13 mouse cellular contexts compared by ENCODE assay signal in the genomic region with DNA sequence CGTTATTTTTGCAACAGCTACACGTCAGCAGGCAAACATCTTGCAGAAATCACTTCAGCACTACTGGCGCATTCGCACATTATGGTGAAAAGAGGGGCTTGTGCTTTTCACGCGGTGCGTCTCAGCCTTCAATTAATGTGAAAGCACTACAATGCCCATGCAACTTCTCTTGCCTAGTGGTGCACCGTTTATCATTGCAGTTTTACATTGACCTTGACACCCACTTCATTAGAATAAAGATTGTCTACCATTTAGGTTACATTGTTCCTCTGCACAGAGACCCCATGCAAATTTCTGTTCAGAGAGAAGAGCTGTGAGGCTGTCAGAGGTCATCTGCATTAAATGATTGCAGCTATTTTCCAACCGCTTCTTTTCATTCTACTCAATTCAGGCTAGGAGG.
A peak's percentile ranks its signal among the peaks of the same experiment; 100 is the strongest.
DNase-seq lines count a peak whose midpoint lies in the region; ATAC-seq and TF ChIP-seq lines count a peak whose summit lies in the region.
"Had no signal": no experiment of that assay in that cellular context is flagged by ENCODE, and none has a peak within 500 bp of the region (broad histone marks: within the 10 kb centered on the region; RNA-seq: fewer than 3 reads in every experiment).

No protein-coding gene starts in this region.

- H3K4me2 ChIP-seq in hindbrain, embryonic 11.5 days (replicated peaks; ENCODE audit: low read depth, low read length): no peak overlapping the region
- H3K4me2 ChIP-seq in hindbrain, postnatal 0 days (ENCODE audit: low read depth, low read length): no peak overlapping the region
- H3K4me2 ChIP-seq in forebrain, embryonic 12.5 days: peak overlapping the region; percentile 33
- H3K4me2 ChIP-seq in limb, embryonic 11.5 days (ENCODE audit: low read depth, severe bottlenecking): 0 out of 2 replicates have a peak overlapping the region, but pooled peaks have one; percentile 4
- H3K4me2 ChIP-seq: limb, embryonic 15.5 days had no signal

- no peak overlapping the region for H3K9ac ChIP-seq in hindbrain, embryonic 11.5 days (ENCODE audit: low read depth, low read length)
- no peak overlapping the region for H3K9ac ChIP-seq in hindbrain, postnatal 0 days (replicated peaks; ENCODE audit: low read length)
- no peak overlapping the region for H3K9ac ChIP-seq in forebrain, embryonic 12.5 days
- no peak overlapping the region for H3K9ac ChIP-seq in limb, embryonic 11.5 days (ENCODE audit: low read length)
- H3K9ac ChIP-seq: limb, embryonic 15.5 days had no signal

- DNase-seq in hindbrain, embryonic 11.5 days (ENCODE audit: low spot score): peak; percentile 63
- DNase-seq in hindbrain, postnatal 0 days (ENCODE audit: low spot score): no peak
- peak; percentile 38 for DNase-seq in limb, embryonic 11.5 days (ENCODE audit: low spot score)
- DNase-seq in retina, embryonic 14.5 days (ENCODE audit: low spot score): peak; percentile 38
- no peak for DNase-seq in right cerebral cortex, adult 18-20 months
- DNase-seq in gastrocnemius, postnatal 25 days: no peak
- DNase-seq in gastrocnemius, postnatal 10 days: no peak
- DNase-seq: cerebellum, postnatal 25 days; kidney, adult 11 months; lung, postnatal 10 days; thymus, adult 18-20 months had no signal

- TF ChIP-seq CTCF in hindbrain, postnatal 0 days (IDR thresholded peaks at IDR 0.05; ENCODE audit: low read depth): no peak

- H3K36me3 ChIP-seq in hindbrain, embryonic 11.5 days (ENCODE audit: control insufficient read depth, insufficient read depth, low read length): no peaks in the 10 kb centered on the region
- no peaks in the 10 kb centered on the region for H3K36me3 ChIP-seq in hindbrain, postnatal 0 days (ENCODE audit: insufficient read depth, low read length)
- H3K36me3 ChIP-seq in forebrain, embryonic 12.5 days (replicated peaks): no peaks in the 10 kb centered on the region
- H3K36me3 ChIP-seq in limb, embryonic 11.5 days (ENCODE audit: control insufficient read depth, insufficient read depth, low read length): no peaks in the 10 kb centered on the region
- H3K36me3 ChIP-seq: limb, embryonic 15.5 days had no signal

- H3K4me1 ChIP-seq in hindbrain, embryonic 11.5 days (replicated peaks; ENCODE audit: control insufficient read depth, insufficient read depth, low read length): peaks cover 10% of the 10 kb centered on the region; the same call in 1 of the 2 replicates
- peaks cover 5% of the 10 kb centered on the region; the same call in 1 of the 2 replicates for H3K4me1 ChIP-seq in hindbrain, postnatal 0 days (ENCODE audit: insufficient read depth, low read length)
- H3K4me1 ChIP-seq in forebrain, embryonic 12.5 days: peaks cover 73% of the 10 kb centered on the region
- H3K4me1 ChIP-seq in limb, embryonic 11.5 days (ENCODE audit: control insufficient read depth, insufficient read depth, low read length): peaks cover 7% of the 10 kb centered on the region; the same call in 1 of the 2 replicates

- ATAC-seq in hindbrain, embryonic 11.5 days (ENCODE audit: low FRiP score): peak; percentile 69
- ATAC-seq in hindbrain, postnatal 0 days: no peak
- ATAC-seq in forebrain, embryonic 12.5 days (ENCODE audit: low FRiP score): peak; percentile 72
- no peak for ATAC-seq in limb, embryonic 11.5 days (ENCODE audit: insufficient number of reproducible peaks, low FRiP score, low TSS enrichment, low read depth)

- H3K4me3 ChIP-seq in hindbrain, embryonic 11.5 days (ENCODE audit: low read depth, low read length): no peak overlapping the region
- H3K4me3 ChIP-seq in hindbrain, postnatal 0 days (ENCODE audit: low read length): no peak overlapping the region
- no peak overlapping the region for H3K4me3 ChIP-seq in forebrain, embryonic 12.5 days (replicated peaks)
- no peak overlapping the region for H3K4me3 ChIP-seq in limb, embryonic 11.5 days (ENCODE audit: low read depth, low read length)
- H3K4me3 ChIP-seq: limb, embryonic 15.5 days had no signal

- H3K27me3 ChIP-seq in hindbrain, embryonic 11.5 days (ENCODE audit: control insufficient read depth, insufficient read depth, low read length): no peaks in the 10 kb centered on the region
- H3K27me3 ChIP-seq in hindbrain, postnatal 0 days (ENCODE audit: insufficient read depth, low read length): no peaks in the 10 kb centered on the region
- H3K27me3 ChIP-seq in forebrain, embryonic 12.5 days: no peaks in the 10 kb centered on the region
- H3K27me3 ChIP-seq in limb, embryonic 11.5 days (ENCODE audit: control insufficient read depth, insufficient read depth, low read length): no peaks in the 10 kb centered on the region
- H3K27me3 ChIP-seq: limb, embryonic 15.5 days had no signal

- H3K27ac ChIP-seq in hindbrain, embryonic 11.5 days (ENCODE audit: low read depth, low read length): peak overlapping the region; percentile 56; the same call in 1 of the 2 replicates
- no peak overlapping the region for H3K27ac ChIP-seq in hindbrain, postnatal 0 days
- peak overlapping the region; percentile 82 for H3K27ac ChIP-seq in forebrain, embryonic 12.5 days
- no peak overlapping the region for H3K27ac ChIP-seq in limb, embryonic 11.5 days (replicated peaks; ENCODE audit: low read depth, low read length)
- H3K27ac ChIP-seq: limb, embryonic 15.5 days had no signal

- no peaks in the 10 kb centered on the region for H3K9me3 ChIP-seq in hindbrain, embryonic 11.5 days (ENCODE audit: control insufficient read depth, low read length)
- H3K9me3 ChIP-seq in hindbrain, postnatal 0 days (ENCODE audit: low read length): no peaks in the 10 kb centered on the region
- H3K9me3 ChIP-seq in forebrain, embryonic 12.5 days: no peaks in the 10 kb centered on the region
- H3K9me3 ChIP-seq in limb, embryonic 11.5 days (ENCODE audit: control insufficient read depth, low read length): no peaks in the 10 kb centered on the region
- H3K9me3 ChIP-seq: limb, embryonic 15.5 days had no signal

- 16% methylated on average over 9 of the region's 9 CpGs for WGBS in hindbrain, embryonic 11.5 days
- WGBS in hindbrain, postnatal 0 days: 18% methylated on average over 9 of the region's 9 CpGs
- WGBS in forebrain, embryonic 12.5 days: 5% methylated on average over 9 of the region's 9 CpGs
- WGBS in limb, embryonic 11.5 days: 22% methylated on average over 9 of the region's 9 CpGs

Comparison
In these comparisons a context has a peak if more than half of its experiments do, and no peak if none do; other contexts are left out.
1. ATAC-seq: peak in hindbrain, embryonic 11.5 days (single experiment) and forebrain, embryonic 12.5 days (single experiment); none in hindbrain, postnatal 0 days (single experiment) and limb, embryonic 11.5 days (single experiment).
2. DNase-seq: peak in hindbrain, embryonic 11.5 days (single experiment), limb, embryonic 11.5 days (single experiment) and retina, embryonic 14.5 days (single experiment); none in hindbrain, postnatal 0 days (single experiment), right cerebral cortex, adult 18-20 months (single experiment), gastrocnemius, postnatal 25 days (single experiment) and gastrocnemius, postnatal 10 days (single experiment).
3. H3K27ac ChIP-seq: peak in hindbrain, embryonic 11.5 days (single experiment) and forebrain, embryonic 12.5 days (single experiment); none in hindbrain, postnatal 0 days (single experiment) and limb, embryonic 11.5 days (single experiment).
4. H3K4me2 ChIP-seq: peak in forebrain, embryonic 12.5 days (single experiment) and limb, embryonic 11.5 days (single experiment); none in hindbrain, embryonic 11.5 days (single experiment) and hindbrain, postnatal 0 days (single experiment).